Mouse (Mus musculus): ENCODE data around the gene Slc25a30. TPM values are rescaled to one million over a fixed set of nuclear protein-coding genes. Genes with fewer than 3 reads are reported as not detected.
"Not testable (repeated sequence)": the region's sequence is repeated elsewhere in the genome, so short reads cannot be mapped to it uniquely, and the experiment has no call there.

Gene Slc25a30
- 4.9 and 5.3 TPM in 2 replicates for polyA plus RNA-seq (2015; fragmentation: Nextera tagmentation; extraction: Ambion mirVana)

DNA sequence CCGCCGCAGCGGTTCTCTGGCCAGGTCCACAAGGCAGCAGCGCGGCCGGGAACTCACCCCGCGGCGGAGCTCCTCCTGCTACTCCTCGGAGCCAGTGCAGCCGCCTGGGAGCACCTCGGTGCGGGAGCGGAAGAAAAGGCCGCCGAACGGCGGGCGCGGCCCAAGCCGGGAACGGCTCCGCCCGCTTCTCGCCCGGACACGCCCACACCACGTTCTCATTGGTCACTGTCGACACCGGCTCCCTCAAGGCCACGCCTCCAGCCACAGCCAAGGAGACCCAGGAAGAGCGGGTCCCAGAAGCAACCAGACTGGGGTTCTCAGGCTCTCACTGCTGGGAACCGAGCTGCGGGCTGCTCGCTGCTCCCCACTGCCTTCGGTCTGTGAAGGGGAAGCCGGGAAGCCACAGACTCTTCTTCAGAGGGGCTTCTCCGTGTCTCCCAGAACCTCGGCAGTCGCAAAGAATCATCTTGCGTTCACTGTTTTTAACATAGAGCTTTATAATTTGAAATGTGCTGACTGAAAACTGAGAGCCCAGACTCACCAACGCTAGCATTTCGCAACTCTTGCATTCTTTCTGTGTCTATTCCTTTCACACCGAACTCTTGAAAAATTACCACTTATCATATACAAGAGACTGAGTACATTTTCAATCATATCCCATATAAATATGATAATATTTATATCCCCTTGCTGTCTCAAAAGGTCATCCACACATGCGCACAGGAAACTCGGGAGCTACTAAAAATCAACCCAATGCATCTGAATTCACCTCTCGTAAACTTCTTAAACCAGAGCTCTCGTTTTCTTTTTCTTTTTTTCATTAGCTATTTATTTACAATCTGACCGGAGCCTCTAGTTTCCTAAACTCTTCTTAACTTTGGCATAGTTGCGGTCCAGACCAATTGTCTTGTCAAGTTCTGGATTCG is at the start of gene Slc25a30:
Gene Slc25a30, minus strand, starts transcription at position 170 of the 926 bp plus-strand sequence.
- Histone ChIP-seq H3K9ac (peak within 1 kb of the TSS; percentile 78), H3K4me2 (replicated peaks) (peak within 1 kb of the TSS; percentile 85), H3K27me3 (peaks cover 29% of the 10 kb centered on the region), H3K9me3 (no peaks in the 10 kb centered on the region), H3K27ac (peak within 1 kb of the TSS; percentile 58; the same call in 1 of the 2 replicates), H3K36me3 (no peaks in the 10 kb centered on the region), H3K4me1 (0 out of 2 replicates have a peak, but pooled peaks cover 3% of the 10 kb centered on the region), H3K4me3 (peak within 1 kb of the TSS; percentile 72)
- peak; percentile 99 for ATAC-seq (ENCODE audit: low FRiP score, low read depth)
- 6% methylated on average over 51 of the region's 51 CpGs for WGBS

DNA sequence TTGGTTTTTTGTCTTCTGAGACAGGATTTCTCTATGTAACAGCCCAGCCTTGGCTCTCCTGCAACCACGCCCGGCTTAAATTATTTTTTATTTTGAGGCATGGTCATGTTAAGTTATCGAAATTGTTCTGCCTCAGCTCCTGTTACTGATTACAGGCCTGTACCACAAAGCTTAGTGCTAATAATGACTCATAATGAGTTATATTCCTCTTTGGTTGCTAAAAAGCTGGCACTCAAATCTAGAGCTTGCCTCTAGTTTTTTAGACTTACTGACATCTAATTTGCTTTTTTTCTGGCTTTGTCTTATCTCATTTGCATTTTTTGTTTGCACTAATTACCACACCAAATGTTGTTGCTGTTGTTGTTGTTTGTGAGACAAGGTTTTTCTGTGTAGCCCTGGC is 49.7 kb upstream of the Slc25a30 start:
- H3K9ac ChIP-seq, result no peak overlapping the region
- no peaks in the 10 kb centered on the region for H3K27me3 ChIP-seq
- H3K4me2 ChIP-seq (replicated peaks), result no peak overlapping the region
- no peak overlapping the region for H3K27ac ChIP-seq
- H3K4me3 ChIP-seq, result no peak overlapping the region
- no peaks in the 10 kb centered on the region for H3K36me3 ChIP-seq
- no peaks in the 10 kb centered on the region for H3K9me3 ChIP-seq
- ATAC-seq (ENCODE audit: low FRiP score, low read depth), result no peak
- 90% methylated on average over 3 of the region's 3 CpGs for WGBS
- H3K4me1 ChIP-seq, result peaks cover 31% of the 10 kb centered on the region

DNA sequence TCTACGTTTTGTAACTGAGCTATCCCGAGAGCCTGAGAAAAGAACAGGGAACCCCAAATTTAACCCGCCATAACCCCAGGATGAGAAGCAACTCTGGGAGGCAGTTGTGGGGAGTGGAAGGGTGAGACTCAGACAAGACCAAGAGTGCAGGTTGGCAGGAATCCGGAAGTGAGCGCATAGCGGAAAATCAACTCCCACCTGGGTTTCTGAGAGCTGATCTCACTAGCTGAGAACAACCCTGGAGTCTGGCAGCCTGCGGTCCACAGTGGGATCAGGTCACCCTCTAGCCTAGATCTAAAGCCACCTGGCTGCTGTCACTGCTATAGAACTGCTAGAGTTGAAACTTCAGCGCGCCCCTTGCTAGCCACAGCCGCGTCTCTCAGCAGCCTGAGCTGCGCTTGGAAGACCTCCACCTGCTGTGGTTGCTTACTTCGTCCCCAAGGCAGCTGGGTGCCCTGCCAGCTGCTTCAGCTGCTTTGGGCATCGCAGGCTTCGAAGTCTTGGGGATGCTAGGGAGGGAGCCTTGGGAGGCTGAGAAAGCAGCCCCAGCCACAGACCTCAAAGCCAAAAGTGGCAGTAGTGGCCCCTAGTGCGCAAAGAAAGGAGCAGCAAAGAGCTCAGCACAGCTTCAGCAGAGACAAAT is 48.0 kb upstream of the Slc25a30 start:
- Histone ChIP-seq H3K4me3 (peak overlapping the region; percentile 49), H3K4me1 (peaks cover 31% of the 10 kb centered on the region), H3K9ac (peak overlapping the region; percentile 76), H3K9me3 (no peaks in the 10 kb centered on the region), H3K27ac (peak overlapping the region; percentile 98), H3K27me3 (no peaks in the 10 kb centered on the region), H3K36me3 (no peaks in the 10 kb centered on the region), H3K4me2 (replicated peaks) (peak overlapping the region; percentile 96)
- WGBS, result under 1% methylated on average over 16 of the region's 16 CpGs
- peak; percentile 42 for ATAC-seq (ENCODE audit: low FRiP score, low read depth)

DNA sequence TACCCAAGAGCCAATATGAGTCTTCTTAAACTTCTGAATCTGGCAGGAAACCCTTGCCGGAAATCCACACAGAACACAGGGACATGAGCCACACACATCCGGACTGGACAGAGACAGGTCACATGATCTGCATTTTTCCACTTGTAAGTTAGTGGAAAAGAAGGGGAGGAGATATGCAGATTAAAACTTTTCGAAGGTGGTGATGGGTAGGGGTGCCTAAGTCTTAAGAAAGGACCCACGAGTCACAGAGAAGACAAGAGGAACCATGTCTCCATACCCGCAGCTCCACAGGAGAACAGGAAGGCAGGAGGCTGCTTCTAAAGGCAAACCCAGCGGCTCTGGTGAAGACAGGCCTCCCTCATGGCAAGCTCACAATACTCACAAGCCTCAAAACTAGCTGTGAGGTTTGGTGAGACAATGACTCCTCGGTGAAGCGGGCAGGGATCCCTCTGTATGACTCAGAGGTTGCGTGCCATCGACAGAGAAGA is 47.5 kb upstream of the Slc25a30 start:
- no peaks in the 10 kb centered on the region for H3K9me3 ChIP-seq
- no peaks in the 10 kb centered on the region for H3K36me3 ChIP-seq
- peak overlapping the region; percentile 98 for H3K27ac ChIP-seq
- H3K4me3 ChIP-seq, result peak overlapping the region; percentile 49
- peak overlapping the region; percentile 76 for H3K9ac ChIP-seq
- H3K27me3 ChIP-seq, result no peaks in the 10 kb centered on the region
- WGBS, result 2% methylated on average over 10 of the region's 10 CpGs
- H3K4me1 ChIP-seq, result peaks cover 31% of the 10 kb centered on the region
- peak; percentile 91 for ATAC-seq (ENCODE audit: low FRiP score, low read depth)
- H3K4me2 ChIP-seq (replicated peaks), result peak overlapping the region; percentile 96

DNA sequence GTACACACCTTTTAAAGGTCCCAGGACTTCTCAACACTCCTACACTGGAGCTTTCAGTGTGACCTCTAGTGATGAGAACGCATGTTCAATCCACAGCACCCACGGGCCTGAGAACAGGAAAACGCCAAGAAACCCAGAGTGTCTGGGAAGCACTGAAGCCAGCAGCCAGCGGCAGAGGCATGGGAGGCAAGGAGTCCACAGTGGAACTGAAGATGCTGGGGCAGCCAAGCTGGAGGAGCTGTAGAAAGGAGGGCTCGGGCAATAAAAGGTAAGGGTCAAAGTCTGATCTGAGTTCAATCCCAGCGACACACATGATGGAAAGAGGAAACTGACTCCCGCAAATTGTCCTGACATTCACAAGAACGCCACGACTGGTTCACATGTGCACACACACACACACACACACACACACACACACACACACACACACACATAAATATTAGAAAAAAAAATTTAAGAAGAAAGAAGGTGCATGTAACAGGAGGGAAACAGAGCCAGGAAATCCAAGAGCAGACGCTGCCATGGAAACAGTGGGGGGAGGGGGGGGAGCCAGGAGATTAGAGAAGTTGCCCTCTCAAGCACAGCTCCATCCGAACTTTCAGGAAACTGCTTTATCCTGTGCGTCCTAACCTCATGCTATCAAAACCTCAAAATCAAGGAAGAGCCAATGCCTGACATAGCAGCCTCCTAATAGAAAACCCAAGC is 46.9 kb upstream of the Slc25a30 start:
- no peaks in the 10 kb centered on the region for H3K9me3 ChIP-seq
- H3K4me2 ChIP-seq (replicated peaks), result peak overlapping the region; percentile 96
- H3K27ac ChIP-seq, result peak overlapping the region; percentile 98
- ATAC-seq (ENCODE audit: low FRiP score, low read depth), result peak; percentile 62
- H3K4me3 ChIP-seq, result peak overlapping the region; percentile 49
- H3K27me3 ChIP-seq, result peaks cover 5% of the 10 kb centered on the region
- 6% methylated on average over 12 of the region's 12 CpGs for WGBS
- no peaks in the 10 kb centered on the region for H3K36me3 ChIP-seq
- H3K4me1 ChIP-seq, result peaks cover 37% of the 10 kb centered on the region
- peak overlapping the region; percentile 48; the same call in 1 of the 2 replicates for H3K9ac ChIP-seq

DNA sequence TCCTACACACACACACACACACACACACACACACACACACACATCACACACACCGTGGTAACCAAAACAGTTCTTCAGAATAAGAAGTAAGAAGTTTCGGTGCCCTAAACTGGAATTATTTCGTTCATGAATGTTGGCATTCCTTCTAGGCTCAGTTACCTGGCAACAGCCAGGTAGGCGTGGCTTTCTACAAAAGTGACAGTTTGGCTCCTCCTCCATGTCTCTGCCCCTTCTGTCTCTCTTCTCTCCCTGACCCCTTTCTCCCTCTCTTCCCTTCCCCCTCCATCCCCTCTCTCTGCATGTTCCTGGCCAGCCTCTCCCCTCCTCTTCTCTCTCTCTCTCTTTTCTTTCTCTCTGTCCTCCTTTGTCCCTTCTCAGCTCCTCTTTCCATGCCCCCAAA is 46.1 kb upstream of the Slc25a30 start:
- ATAC-seq (ENCODE audit: low FRiP score, low read depth), result no peak
- Histone ChIP-seq H3K27me3 (peaks cover 12% of the 10 kb centered on the region), H3K4me2 (replicated peaks) (peak overlapping the region; percentile 96), H3K27ac (peak overlapping the region; percentile 98), H3K36me3 (no peaks in the 10 kb centered on the region), H3K4me1 (peaks cover 44% of the 10 kb centered on the region), H3K9ac (no peak overlapping the region), H3K9me3 (no peaks in the 10 kb centered on the region), H3K4me3 (peak overlapping the region; percentile 49; the same call in 1 of the 2 replicates)
- 34% methylated on average over 4 of the region's 4 CpGs for WGBS

DNA sequence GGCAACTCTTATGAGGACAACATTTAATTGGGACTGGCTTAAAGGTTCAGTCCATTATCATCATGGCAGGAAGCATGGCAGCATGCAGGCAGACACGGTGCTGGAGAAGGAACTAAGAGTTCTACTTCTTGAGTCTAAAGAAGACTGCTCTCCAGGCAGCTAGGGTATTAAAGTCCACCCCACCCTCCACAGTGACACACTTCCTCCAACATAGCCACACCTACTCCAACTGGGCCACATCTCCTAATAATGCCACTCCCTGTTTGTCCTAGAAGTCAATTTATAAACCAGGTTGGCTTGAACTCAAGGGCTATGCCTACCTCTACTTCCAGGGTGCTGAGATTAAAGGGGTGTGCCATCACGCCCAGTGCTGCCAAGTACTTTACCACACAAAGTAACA is 45.2 kb upstream of the Slc25a30 start:
- Histone ChIP-seq H3K4me2 (replicated peaks) (no peak overlapping the region), H3K36me3 (no peaks in the 10 kb centered on the region), H3K4me3 (no peak overlapping the region), H3K4me1 (peaks cover 36% of the 10 kb centered on the region), H3K9ac (no peak overlapping the region), H3K27me3 (peaks cover 16% of the 10 kb centered on the region), H3K27ac (no peak overlapping the region), H3K9me3 (no peaks in the 10 kb centered on the region)
- no peak for ATAC-seq (ENCODE audit: low FRiP score, low read depth)
- 91% methylated on average over 2 of the region's 2 CpGs for WGBS

DNA sequence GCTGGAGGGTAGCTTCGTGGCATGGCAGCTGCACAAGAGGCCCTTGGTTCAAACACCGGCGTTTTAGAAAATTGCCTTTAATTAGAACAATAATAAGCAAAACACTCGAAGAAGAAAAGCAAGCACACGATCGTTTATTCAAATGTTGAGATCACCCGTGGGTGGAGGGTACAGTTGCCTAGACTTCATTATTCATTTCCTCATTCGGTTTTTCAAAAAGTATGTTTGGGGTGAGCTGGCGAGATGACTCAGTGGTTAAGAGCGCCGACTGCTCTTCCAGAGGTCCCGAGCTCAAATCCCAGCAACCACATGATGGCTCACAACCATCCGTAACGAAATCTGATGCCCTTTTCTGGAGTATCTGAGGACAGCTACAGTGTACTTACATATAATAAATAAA is 43.0 kb upstream of the Slc25a30 start:
- H3K4me2 ChIP-seq (replicated peaks), result peak overlapping the region; percentile 76
- not testable (repeated sequence) for H3K36me3 ChIP-seq
- WGBS, result 64% methylated on average over 14 of the region's 14 CpGs

DNA sequence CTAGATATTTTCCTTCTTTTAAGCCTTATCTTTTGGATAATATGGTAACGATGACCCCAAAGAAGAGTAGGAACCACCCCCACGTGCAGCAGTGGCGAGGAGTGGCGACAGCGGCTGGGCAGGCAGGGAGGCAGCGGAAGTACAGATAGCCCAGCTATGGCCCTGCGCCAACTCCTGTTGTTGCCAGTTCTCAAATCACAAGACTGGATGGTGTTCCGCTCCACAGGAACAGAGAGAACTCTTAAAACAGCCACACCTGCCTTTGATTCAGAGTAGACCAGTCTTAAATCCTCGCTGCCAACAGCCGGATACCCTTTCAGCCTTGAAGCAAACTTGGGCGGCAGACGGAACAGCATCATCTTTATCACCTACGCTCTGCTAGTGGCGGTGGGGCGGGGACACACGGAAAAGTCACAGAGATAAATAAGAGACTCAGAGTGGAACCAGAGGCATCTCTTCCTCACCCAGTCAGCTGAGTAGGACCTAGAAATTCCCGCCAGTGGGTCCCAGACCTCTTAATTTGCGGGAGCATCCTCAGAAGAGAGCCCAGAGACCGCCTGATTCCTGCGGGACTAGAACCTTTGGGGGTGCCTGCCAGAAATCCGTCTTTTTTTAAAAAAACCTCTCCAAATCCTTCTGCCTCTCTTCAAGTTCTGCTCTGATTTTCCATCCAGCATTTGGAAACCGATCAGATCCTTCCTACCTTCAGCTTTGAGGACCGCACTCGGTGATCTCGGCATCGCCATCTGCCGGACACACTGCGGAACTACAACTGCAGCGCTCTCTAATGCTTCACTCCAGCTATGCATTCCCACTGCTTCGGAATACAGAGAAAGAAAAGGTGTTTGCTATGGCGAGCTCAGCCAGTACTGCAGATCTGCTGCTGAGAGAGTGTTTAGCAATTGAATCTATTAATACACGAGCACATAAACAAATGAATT is 42.3 kb upstream of the Slc25a30 start:
- H3K9ac ChIP-seq, result peak overlapping the region; percentile 55
- peak overlapping the region; percentile 76 for H3K4me2 ChIP-seq (replicated peaks)
- peaks cover 16% of the 10 kb centered on the region for H3K27me3 ChIP-seq
- H3K27ac ChIP-seq, result no peak overlapping the region
- 4% methylated on average over 32 of the region's 32 CpGs for WGBS
- H3K9me3 ChIP-seq, result no peaks in the 10 kb centered on the region
- peaks cover 23% of the 10 kb centered on the region for H3K4me1 ChIP-seq
- H3K36me3 ChIP-seq, result no peaks in the 10 kb centered on the region
- ATAC-seq (ENCODE audit: low FRiP score, low read depth), result peak; percentile 57; the same call in 1 of the 2 replicates
- H3K4me3 ChIP-seq, result peak overlapping the region; percentile 35

More for the DNA sequence above, 43.0 kb upstream of the Slc25a30 start:
- H3K27ac ChIP-seq; H3K4me3 ChIP-seq; H3K9me3 ChIP-seq; H3K9ac ChIP-seq; ATAC-seq (ENCODE audit: low FRiP score, low read depth): not testable (repeated sequence)
- Histone ChIP-seq H3K27me3 (peaks cover 16% of the 10 kb centered on the region), H3K4me1 (peaks cover 24% of the 10 kb centered on the region)

DNA sequence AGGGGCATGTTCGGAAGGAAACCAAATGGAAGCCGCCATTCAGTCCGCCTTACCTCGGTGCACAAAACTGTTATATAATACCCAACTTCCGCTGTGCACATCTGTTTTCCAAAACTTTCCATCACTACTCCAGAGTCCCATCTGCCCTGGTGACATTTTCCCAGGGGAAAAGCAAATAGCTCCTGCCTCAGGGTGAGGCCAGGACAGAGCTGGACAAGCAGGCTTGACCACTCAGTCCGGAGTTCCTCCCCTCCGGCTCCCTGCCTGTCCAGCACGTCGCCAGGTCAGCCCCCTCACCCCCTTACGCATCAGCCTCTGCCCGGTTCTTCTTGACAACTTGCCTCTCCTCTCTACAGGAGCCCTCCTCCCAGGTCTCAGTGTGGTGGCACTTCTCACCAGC is 41.4 kb upstream of the Slc25a30 start:
- Histone ChIP-seq H3K4me1 (peaks cover 18% of the 10 kb centered on the region), H3K4me3 (no peak overlapping the region), H3K27me3 (peaks cover 16% of the 10 kb centered on the region), H3K9me3 (no peaks in the 10 kb centered on the region), H3K36me3 (no peaks in the 10 kb centered on the region), H3K9ac (no peak overlapping the region), H3K4me2 (replicated peaks) (peak overlapping the region; percentile 76), H3K27ac (no peak overlapping the region)
- ATAC-seq (ENCODE audit: low FRiP score, low read depth), result no peak
- WGBS, result 36% methylated on average over 11 of the region's 11 CpGs

All from limb, embryonic 13.5 days (tissue).